Mouse (Mus musculus): ENCODE measurements around the gene Cadm1.

Gene Cadm1

GRCm38 (mm10) chr9:47529602-47530450 lies at the start of gene Cadm1:
Cadm1 (plus strand) TSS chr9:47530173.
- DNase-seq: peak; percentile 91

DNA sequence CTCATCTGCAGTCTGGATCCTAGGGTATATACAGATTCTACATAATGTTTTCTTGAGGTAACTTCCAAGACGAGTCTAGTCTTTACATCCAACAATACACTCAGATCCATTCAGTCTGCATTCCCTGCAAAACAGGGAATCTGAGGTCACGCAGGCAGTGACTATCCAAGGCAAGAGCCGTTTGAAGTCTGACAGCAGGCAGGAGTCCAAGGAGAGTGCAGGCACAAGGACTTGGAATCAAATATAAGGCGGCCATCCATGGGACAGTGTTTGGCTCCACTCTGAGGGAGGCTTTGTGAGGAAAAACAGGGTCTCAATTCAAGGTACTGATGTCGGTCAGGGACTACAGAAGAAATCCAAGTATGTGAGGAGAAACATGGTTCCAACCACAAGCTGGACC lies 45.5 kb upstream of the Cadm1 start:
- DNase-seq: no peak

GRCm38 (mm10) chr9:47485186-47485585 lies 44.8 kb upstream of the Cadm1 start:
- DNase-seq: no peak

DNA sequence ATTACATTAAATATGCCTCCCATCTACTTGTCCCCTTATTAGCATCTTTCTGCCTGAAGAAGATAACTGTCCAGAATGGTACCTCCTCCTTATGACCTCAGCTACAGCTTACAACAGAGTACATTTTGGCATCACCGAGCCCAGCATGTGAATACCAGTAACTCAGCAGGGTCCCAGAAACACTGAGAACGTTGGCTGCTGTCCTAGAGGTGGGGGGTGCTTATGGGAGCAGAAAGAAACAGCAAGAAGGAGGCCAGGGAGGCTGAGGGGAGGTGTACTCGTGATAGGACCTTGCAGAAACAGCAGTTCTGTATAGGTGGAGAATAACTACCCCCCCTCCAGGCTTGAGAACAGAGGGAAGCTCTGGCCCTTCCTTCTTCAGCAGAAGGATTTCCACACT lies 30.2 kb upstream of the Cadm1 start:
- no peak for DNase-seq

DNA sequence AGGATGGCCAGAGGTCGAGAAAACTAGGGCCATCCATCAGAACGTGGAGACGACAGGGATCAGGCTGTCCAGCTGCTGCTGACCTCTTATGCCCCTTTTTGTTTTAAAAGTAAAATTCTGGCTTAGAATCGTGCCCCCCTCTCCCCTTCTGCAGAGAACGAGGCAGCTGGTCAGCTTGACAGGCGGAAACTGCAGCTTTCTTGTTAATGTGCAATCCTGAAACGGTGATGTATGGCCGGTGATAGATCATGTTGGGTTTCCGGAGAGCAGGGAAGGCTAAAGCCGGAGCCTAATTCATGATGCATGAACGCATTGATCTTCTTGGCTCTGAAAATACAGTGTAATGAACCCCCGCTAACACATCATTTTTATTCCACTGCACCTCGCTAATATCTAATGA lies 24.0 kb upstream of the Cadm1 start:
- no peak for DNase-seq

GRCm38 (mm10) chr9:47506876-47507275 lies 23.1 kb upstream of the Cadm1 start:
- no peak for DNase-seq

DNA sequence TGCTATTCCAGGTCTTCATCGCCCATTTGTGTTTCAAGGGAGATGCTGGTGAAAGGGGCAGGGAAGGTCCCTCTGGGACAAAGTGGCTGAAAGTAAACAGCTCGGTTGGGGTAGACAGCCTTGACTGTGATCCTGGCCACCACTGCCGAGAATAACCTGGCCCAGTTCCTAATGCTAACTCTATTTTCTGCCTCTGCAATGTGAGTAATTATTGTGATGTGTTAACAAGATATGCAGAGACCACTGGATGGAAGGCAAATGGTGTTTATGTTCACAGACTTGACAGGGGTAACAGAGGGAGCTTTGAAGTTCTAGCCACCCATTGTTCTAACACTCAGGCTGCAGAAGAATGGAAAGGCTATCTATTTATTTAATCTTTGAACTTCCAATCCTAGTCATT lies 21.9 kb upstream of the Cadm1 start:
- DNase-seq: no peak

DNA sequence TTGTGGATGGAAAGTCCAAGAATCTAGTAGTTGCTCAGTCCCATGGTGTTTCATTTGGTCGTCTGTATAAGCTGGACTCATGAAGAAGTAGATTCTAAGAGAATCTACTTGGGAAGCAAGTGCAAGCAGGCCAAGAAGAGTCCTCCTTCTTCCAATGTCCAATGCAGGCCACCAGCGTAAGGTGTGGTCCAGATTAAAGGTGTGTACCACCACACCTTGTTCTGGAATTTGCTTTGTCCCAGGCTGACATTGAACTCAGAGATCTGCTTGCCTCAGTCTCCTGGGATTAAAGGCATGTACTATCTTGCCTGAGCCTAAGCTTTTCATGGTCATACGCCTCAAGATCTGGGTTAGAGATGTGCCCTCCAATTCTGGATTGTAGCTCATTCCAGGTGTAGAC lies 17.5 kb upstream of the Cadm1 start:
- no peak for DNase-seq

GRCm38 (mm10) chr9:47514318-47514717 lies 15.7 kb upstream of the Cadm1 start:
- no peak for DNase-seq

DNA sequence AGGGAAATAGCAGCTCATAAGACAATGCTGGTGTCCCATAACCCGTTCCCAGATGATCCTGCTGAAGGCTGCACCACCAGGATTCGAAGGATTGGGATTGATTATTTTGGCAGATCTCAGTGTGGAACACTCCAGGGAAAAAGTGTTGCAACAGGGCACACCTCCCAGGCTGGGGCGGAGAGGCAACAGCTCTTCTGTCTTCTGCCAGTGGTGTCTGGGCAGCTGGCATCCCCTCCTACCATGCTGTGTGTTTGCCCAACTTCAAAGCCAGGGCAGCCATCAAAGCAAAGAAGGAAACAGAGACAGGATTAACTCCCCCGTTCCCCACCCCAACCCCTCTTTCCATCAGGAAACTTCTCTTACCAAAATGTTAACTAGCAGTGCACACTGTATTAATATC lies 13.7 kb upstream of the Cadm1 start:
- DNase-seq: no peak

GRCm38 (mm10) chr9:47527290-47527689 lies 2.7 kb upstream of the Cadm1 start:
- no peak for DNase-seq

- no peak for DNase-seq
Observed at GRCm38 (mm10) chr9:47527741-47528140, 2.2 kb upstream of the Cadm1 start.

DNA sequence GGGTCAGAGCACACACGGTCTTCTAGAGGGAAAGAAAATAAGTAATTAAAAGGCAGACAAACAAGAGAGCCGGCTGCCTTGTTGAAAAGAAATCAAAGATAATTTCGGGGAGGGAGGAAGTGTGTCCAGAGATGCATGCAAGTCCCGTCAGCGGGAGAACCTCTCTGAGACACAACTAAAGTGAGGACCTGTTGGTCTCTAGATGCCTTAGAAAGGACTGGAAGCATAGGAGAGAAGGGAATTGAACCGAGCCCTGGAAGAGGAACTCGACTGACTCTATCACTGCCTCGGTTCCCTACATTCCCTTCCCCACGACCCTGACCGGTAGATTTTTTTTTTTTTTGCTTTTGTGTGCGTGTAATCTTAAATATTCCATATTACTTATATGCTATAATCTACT lies 791 bp upstream of the Cadm1 start:
- no peak for DNase-seq

- peak; percentile 52 for DNase-seq
Observed at GRCm38 (mm10) chr9:47530544-47530921, 560 bp downstream of the Cadm1 start.

DNA sequence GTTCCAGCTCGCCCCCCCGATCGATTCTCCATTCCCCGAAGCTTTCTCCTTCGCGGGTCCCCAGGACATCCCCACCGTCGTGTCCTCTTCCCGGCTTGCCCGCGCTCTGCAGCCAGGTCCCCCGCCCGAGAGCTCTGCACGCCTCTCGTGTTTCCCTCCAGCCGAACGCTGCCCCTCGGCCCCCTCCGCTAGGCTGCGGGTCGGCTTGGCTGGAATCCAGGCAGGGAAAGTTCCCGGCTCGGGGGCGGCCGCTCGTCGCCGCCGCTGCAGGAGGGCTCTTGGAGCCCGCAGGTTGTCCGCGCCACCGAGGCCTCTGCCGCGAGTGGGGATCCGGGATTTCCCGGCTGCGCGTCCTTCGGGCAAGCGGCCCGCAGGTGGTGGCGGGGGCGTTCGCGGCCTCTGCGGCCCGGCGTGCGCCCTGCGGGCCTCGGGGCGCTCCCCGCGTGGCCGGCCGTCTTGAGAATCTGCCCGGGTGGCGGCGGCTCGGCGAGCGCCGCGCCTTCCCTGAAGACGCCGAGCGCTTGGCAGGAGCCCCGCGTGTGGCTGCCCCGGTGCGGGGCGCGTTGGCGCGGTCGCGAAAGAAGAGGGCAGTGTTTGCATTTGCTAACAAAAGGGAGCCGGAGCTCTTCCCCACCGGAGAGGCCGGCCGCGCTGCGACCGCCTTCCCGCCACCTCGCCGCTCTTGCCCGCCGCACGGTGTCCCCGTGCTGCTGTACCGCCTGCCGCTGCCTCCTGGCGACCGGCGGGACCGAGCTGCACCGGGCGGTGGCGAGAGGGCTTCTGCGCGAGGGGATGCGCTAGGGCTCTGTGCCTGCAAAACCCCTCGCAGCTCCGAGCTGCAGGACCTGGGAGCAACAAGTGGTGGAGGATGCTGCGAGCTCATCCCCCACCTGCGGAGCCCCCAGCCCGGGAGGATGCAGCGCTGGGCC lies 1.2 kb downstream of the Cadm1 start:
- DNase-seq: peak; percentile 56

GRCm38 (mm10) chr9:47532215-47532865 lies 2.4 kb downstream of the Cadm1 start:
- DNase-seq: no peak

DNA sequence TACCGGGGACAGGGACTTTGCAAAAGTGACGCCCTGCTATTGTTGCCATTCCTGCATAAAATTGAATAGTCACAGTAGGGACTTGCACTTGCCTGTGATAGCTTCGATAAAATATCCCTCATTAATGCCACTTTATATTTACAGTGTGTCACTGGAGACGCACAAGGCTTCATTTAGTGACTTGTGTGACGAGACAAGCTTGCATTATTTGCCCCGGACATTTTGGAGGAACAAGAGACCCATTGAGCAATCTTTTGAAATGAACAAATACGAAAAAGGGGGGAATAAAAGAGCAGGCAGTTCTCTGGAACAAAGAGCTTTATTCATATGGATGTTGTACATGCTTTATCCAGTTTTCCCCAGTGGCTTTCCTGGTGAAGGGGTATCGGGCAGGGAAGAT lies 3.5 kb downstream of the Cadm1 start:
- no peak for DNase-seq

DNA sequence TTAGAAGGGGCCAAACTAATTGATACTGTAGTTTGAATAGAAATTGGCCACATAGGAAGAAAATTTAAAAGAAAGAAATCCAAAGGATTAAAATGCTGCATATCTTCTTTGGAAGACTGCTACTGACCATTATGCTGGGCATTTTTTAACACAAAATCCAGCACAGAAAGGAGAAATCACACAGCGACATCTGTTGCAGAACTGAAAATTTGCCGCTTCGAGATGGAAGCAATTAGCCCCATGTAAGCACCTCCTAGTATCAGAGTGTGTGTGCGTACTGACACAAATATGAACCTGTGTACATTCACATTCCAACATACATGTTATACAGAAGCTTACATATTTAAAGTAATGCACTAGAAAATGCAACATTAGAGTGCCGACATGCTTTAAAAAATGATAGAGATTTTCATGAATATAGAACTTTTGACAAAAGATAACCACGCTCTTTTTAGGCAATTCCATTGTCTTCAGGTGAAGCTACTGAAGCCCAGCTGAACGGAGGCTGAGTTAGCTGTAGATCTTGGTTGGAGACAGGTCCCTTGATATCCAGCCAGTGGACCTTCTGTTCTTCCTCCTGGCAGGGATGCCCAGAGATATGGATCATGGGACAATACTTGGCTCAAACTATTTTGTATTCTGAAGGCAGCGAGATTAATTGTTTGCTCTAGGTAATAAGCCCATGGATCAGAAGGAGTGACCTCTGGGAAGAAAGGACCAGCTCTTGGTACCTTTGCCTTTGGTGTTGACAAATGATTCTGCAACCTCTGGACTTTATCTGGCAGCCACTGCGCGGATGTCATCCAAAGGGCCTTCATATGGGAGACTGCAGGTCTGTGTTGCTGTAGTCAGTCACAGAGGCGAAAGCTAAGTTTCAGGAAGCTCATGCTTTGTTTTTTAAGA lies 4.9 kb downstream of the Cadm1 start:
- no peak for DNase-seq

GRCm38 (mm10) chr9:47545245-47545644 lies 15.3 kb downstream of the Cadm1 start:
- no peak for DNase-seq

DNA sequence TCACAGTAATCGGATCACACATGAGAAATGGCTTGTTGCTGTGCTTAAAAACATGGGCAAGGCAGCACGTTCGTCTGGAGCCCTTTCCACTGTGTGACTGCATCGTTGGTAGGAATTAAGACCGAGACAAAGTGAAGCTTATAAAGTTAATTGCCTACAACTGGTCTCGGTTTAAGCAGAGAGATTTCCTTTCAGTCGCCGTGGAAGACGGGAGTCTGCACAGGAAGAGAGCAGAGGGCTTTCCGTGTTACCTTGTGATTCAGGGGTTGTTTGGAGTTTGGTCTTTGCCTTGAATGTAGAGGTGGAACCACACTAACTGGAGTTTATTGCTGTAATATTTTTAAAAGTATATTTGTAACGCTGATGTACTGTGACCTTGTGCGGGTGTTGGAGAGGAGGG lies 15.7 kb downstream of the Cadm1 start:
- no peak for DNase-seq

- DNase-seq: no peak
Observed at GRCm38 (mm10) chr9:47548402-47548801, 18.4 kb downstream of the Cadm1 start.

- DNase-seq: no peak
Observed at GRCm38 (mm10) chr9:47548916-47549315, 18.9 kb downstream of the Cadm1 start.
